Mouse (Mus musculus) limb, embryonic 10.5 days (tissue): ENCODE data around the gene Wdr4. TPM values are rescaled to one million over a fixed set of nuclear protein-coding genes. Genes with fewer than 3 reads are reported as not detected.

Source experiments
- DNase-seq: peaks from one replicate; pipeline ENCODE4 v3.0.0-alpha.2; 2017; ENCODE audit warnings: low spot score
- H3K27ac ChIP-seq: fragments of 300-500 bp; sonication (generic); 2 replicates; pipeline ENCODE4 v1.5.1; 2016; ENCODE audit warnings: mild to moderate bottlenecking
- H3K27me3 ChIP-seq: fragments of 300-500 bp; sonication (generic); 2 replicates; pipeline ENCODE4 v1.6.1; 2016; ENCODE audit warnings: low read depth, mild to moderate bottlenecking; ENCODE audit not compliant: poor library complexity, severe bottlenecking
- H3K36me3 ChIP-seq: fragments of 300-500 bp; sonication (generic); 2 replicates; pipeline ENCODE4 v1.6.1; 2016; ENCODE audit warnings: mild to moderate bottlenecking, moderate library complexity
- H3K4me1 ChIP-seq: fragments of 300-500 bp; sonication (generic); 2 replicates; pipeline ENCODE4 v1.6.1; 2016
- H3K4me3 ChIP-seq: fragments of 300-500 bp; sonication (generic); 2 replicates; pipeline ENCODE4 v1.5.1; 2016; ENCODE audit warnings: mild to moderate bottlenecking, moderate library complexity
- H3K9me3 ChIP-seq: fragments of 300-500 bp; sonication (generic); replicated peaks from 2 replicates; pipeline ENCODE4 v1.6.1; 2016; ENCODE audit warnings: mild to moderate bottlenecking
- WGBS: fragments of 180-500 bp; shearing (Covaris S2); methylation state at CpG from one replicate; pipeline ENCODE4 v1.1.7; 2016; 5-methylcytosine and 5-hydroxymethylcytosine counted together
- polyA plus RNA-seq: library from polyadenylated mRNA; unstranded; fragments of >200 nt; fragmentation: Nextera tagmentation; extraction: Ambion mirVana; gene quantifications from 2 replicates; pipeline ENCODE4 v1.2.1, GENCODE M21; 2016

The Wdr4 gene
- polyA plus RNA-seq, 1 experiment from 2014 or later = 69.5 TPM

- H3K36me3 ChIP-seq = peaks cover 69% of the 10 kb centered on the region
- H3K4me1 ChIP-seq = no peaks in the 10 kb centered on the region
- WGBS = 83% methylated on average over 5 of the region's 5 CpGs
- no peak overlapping the region for H3K27ac ChIP-seq
- H3K4me3 ChIP-seq = no peak overlapping the region
- DNase-seq = no peak
- no peaks in the 10 kb centered on the region; the same call in 1 of the 2 replicates for H3K9me3 ChIP-seq
- H3K27me3 ChIP-seq = no peaks in the 10 kb centered on the region
These were observed 48.9 kb downstream of the Wdr4 start for GRCm38 (mm10) chr17:31470766-31471418.

GRCm38 (mm10) chr17:31468496-31468895 lies 51.3 kb downstream of the Wdr4 start:
- Histone ChIP-seq H3K36me3 (peaks cover 62% of the 10 kb centered on the region), H3K4me1 (no peaks in the 10 kb centered on the region), H3K4me3 (no peak overlapping the region), H3K27me3 (no peaks in the 10 kb centered on the region), H3K27ac (no peak overlapping the region), H3K9me3 (no peaks in the 10 kb centered on the region; the same call in 1 of the 2 replicates)
- WGBS = 66% methylated on average over 5 of the region's 5 CpGs
- no peak for DNase-seq

- Histone ChIP-seq H3K4me3 (no peak overlapping the region), H3K27me3 (no peaks in the 10 kb centered on the region), H3K4me1 (no peaks in the 10 kb centered on the region), H3K9me3 (no peaks in the 10 kb centered on the region; the same call in 1 of the 2 replicates), H3K36me3 (peaks cover 64% of the 10 kb centered on the region), H3K27ac (no peak overlapping the region)
- WGBS = 91% methylated on average over 3 of the region's 3 CpGs
- no peak for DNase-seq
These were observed 52.9 kb downstream of the Wdr4 start for GRCm38 (mm10) chr17:31466854-31467253.

GRCm38 (mm10) chr17:31462506-31462905 lies 57.3 kb downstream of the Wdr4 start:
- DNase-seq = no peak
- no peaks in the 10 kb centered on the region for H3K4me1 ChIP-seq
- no peak overlapping the region for H3K27ac ChIP-seq
- H3K4me3 ChIP-seq = no peak overlapping the region
- no peaks in the 10 kb centered on the region for H3K27me3 ChIP-seq
- H3K36me3 ChIP-seq = peaks cover 57% of the 10 kb centered on the region
- 86% methylated on average over 2 of the region's 2 CpGs for WGBS
- no peaks in the 10 kb centered on the region; the same call in 1 of the 2 replicates for H3K9me3 ChIP-seq

- Histone ChIP-seq H3K27me3 (no peaks in the 10 kb centered on the region), H3K4me3 (no peak overlapping the region), H3K4me1 (peaks cover under 1% of the 10 kb centered on the region), H3K36me3 (peaks cover 54% of the 10 kb centered on the region), H3K9me3 (no peaks in the 10 kb centered on the region), H3K27ac (no peak overlapping the region)
- no peak for DNase-seq
- 78% methylated on average over 4 of the region's 4 CpGs for WGBS
These were observed 59.4 kb downstream of the Wdr4 start for GRCm38 (mm10) chr17:31460416-31460815.

GRCm38 (mm10) chr17:31456723-31457567 lies 62.8 kb downstream of the Wdr4 start:
- DNase-seq = no peak
- H3K4me3 ChIP-seq = no peak overlapping the region
- 73% methylated on average over 18 of the region's 18 CpGs for WGBS
- no peak overlapping the region for H3K27ac ChIP-seq
- H3K27me3 ChIP-seq = no peaks in the 10 kb centered on the region
- H3K36me3 ChIP-seq = peaks cover 41% of the 10 kb centered on the region
- peaks cover 10% of the 10 kb centered on the region for H3K4me1 ChIP-seq
- H3K9me3 ChIP-seq = no peaks in the 10 kb centered on the region

GRCm38 (mm10) chr17:31454056-31454455 lies 65.7 kb downstream of the Wdr4 start:
- no peak for DNase-seq
- Histone ChIP-seq H3K27ac (no peak overlapping the region), H3K4me1 (peaks cover 29% of the 10 kb centered on the region), H3K36me3 (peaks cover 25% of the 10 kb centered on the region), H3K9me3 (no peaks in the 10 kb centered on the region), H3K4me3 (no peak overlapping the region), H3K27me3 (no peaks in the 10 kb centered on the region)
- WGBS = 87% methylated on average over 9 of the region's 9 CpGs

GRCm38 (mm10) chr17:31453476-31453875 lies 66.3 kb downstream of the Wdr4 start:
- Histone ChIP-seq H3K9me3 (no peaks in the 10 kb centered on the region), H3K4me3 (no peak overlapping the region), H3K36me3 (peaks cover 24% of the 10 kb centered on the region), H3K27me3 (no peaks in the 10 kb centered on the region), H3K4me1 (peaks cover 29% of the 10 kb centered on the region), H3K27ac (no peak overlapping the region)
- no peak for DNase-seq
- 52% methylated on average over 3 of the region's 3 CpGs for WGBS

GRCm38 (mm10) chr17:31452816-31453215 lies 67.0 kb downstream of the Wdr4 start:
- 72% methylated on average over 2 of the region's 2 CpGs for WGBS
- no peak overlapping the region for H3K27ac ChIP-seq

GRCm38 (mm10) chr17:31451179-31451708 lies 68.5 kb downstream of the Wdr4 start:
- WGBS = 59% methylated on average over 8 of the region's 8 CpGs
- no peaks in the 10 kb centered on the region for H3K9me3 ChIP-seq
- peak overlapping the region; percentile 67 for H3K27ac ChIP-seq
- H3K27me3 ChIP-seq = no peaks in the 10 kb centered on the region
- no peak overlapping the region for H3K4me3 ChIP-seq
- no peak for DNase-seq
- H3K36me3 ChIP-seq = peaks cover 28% of the 10 kb centered on the region
- H3K4me1 ChIP-seq = peaks cover 39% of the 10 kb centered on the region

More at GRCm38 (mm10) chr17:31452816-31453215, 67.0 kb downstream of the Wdr4 start:
- Histone ChIP-seq H3K4me1 (peaks cover 33% of the 10 kb centered on the region), H3K36me3 (peaks cover 22% of the 10 kb centered on the region), H3K27me3 (no peaks in the 10 kb centered on the region), H3K4me3 (no peak overlapping the region), H3K9me3 (no peaks in the 10 kb centered on the region)
- no peak for DNase-seq

GRCm38 (mm10) chr17:31450206-31450605 lies 69.6 kb downstream of the Wdr4 start:
- Histone ChIP-seq H3K4me3 (no peak overlapping the region), H3K27ac (no peak overlapping the region), H3K4me1 (peaks cover 47% of the 10 kb centered on the region), H3K9me3 (no peaks in the 10 kb centered on the region), H3K27me3 (no peaks in the 10 kb centered on the region), H3K36me3 (peaks cover 19% of the 10 kb centered on the region)
- DNase-seq = no peak
- WGBS = 81% methylated on average over 3 of the region's 3 CpGs

- H3K27me3 ChIP-seq = no peaks in the 10 kb centered on the region
- no peak overlapping the region for H3K27ac ChIP-seq
- 83% methylated on average over 1 of the region's 1 CpGs for WGBS
- peaks cover 56% of the 10 kb centered on the region for H3K4me1 ChIP-seq
- H3K4me3 ChIP-seq = no peak overlapping the region
- no peaks in the 10 kb centered on the region for H3K9me3 ChIP-seq
- peaks cover 18% of the 10 kb centered on the region for H3K36me3 ChIP-seq
- no peak for DNase-seq
These were observed 71.3 kb downstream of the Wdr4 start for GRCm38 (mm10) chr17:31448519-31448918.

GRCm38 (mm10) chr17:31447766-31448165 lies 72.0 kb downstream of the Wdr4 start:
- peak overlapping the region; percentile 12; the same call in 1 of the 2 replicates for H3K27ac ChIP-seq
- H3K36me3 ChIP-seq = peaks cover 19% of the 10 kb centered on the region
- H3K4me1 ChIP-seq = peaks cover 64% of the 10 kb centered on the region
- no peaks in the 10 kb centered on the region for H3K9me3 ChIP-seq
- H3K27me3 ChIP-seq = no peaks in the 10 kb centered on the region
- H3K4me3 ChIP-seq = no peak overlapping the region
- no peak for DNase-seq
- WGBS = 89% methylated on average over 5 of the region's 5 CpGs
